Mouse (Mus musculus): ENCODE measurements around the gene Srrm3. TPM values are rescaled to one million over a fixed set of nuclear protein-coding genes. Genes with fewer than 3 reads are reported as not detected.

Srrm3 gene
- polyA plus RNA-seq, 1 experiment from 2014 or later: 4.8 TPM

GRCm38 (mm10) chr5:135804735-135805134, 2.0 kb upstream of the Srrm3 start:
- WGBS: 73% methylated on average over 2 of the region's 2 CpGs
- no peak overlapping the region for H3K4me2 ChIP-seq (replicated peaks; ENCODE audit: low read depth, low read length)

GRCm38 (mm10) chr5:135807263-135807637, 560 bp downstream of the Srrm3 start:
- ATAC-seq (ENCODE audit: insufficient number of reproducible peaks, insufficient read depth, low FRiP score, low read depth): no peak
- Histone ChIP-seq H3K4me1 (ENCODE audit: control insufficient read depth, insufficient read depth, low read length) (no peaks in the 10 kb centered on the region), H3K27me3 (ENCODE audit: control insufficient read depth, insufficient read depth, low read length) (no peaks in the 10 kb centered on the region), H3K4me3 (ENCODE audit: low read depth, low read length) (no peak overlapping the region), H3K27ac (ENCODE audit: low read length) (no peak overlapping the region), H3K9ac (replicated peaks; ENCODE audit: low read depth, low read length) (no peak overlapping the region), H3K36me3 (ENCODE audit: control insufficient read depth, insufficient read depth, low read length) (no peaks in the 10 kb centered on the region), H3K9me3 (ENCODE audit: control insufficient read depth, low read depth, low read length) (no peaks in the 10 kb centered on the region), H3K4me2 (replicated peaks; ENCODE audit: low read depth, low read length) (no peak overlapping the region)
- WGBS: 57% methylated on average over 3 of the region's 3 CpGs

More at GRCm38 (mm10) chr5:135804735-135805134, 2.0 kb upstream of the Srrm3 start:
- Histone ChIP-seq H3K36me3 (ENCODE audit: control insufficient read depth, insufficient read depth, low read length) (no peaks in the 10 kb centered on the region), H3K4me1 (ENCODE audit: control insufficient read depth, insufficient read depth, low read length) (no peaks in the 10 kb centered on the region), H3K27me3 (ENCODE audit: control insufficient read depth, insufficient read depth, low read length) (no peaks in the 10 kb centered on the region), H3K9me3 (ENCODE audit: control insufficient read depth, low read depth, low read length) (no peaks in the 10 kb centered on the region), H3K27ac (ENCODE audit: low read length) (no peak overlapping the region), H3K4me3 (ENCODE audit: low read depth, low read length) (no peak overlapping the region), H3K9ac (replicated peaks; ENCODE audit: low read depth, low read length) (no peak overlapping the region)
- ATAC-seq (ENCODE audit: insufficient number of reproducible peaks, insufficient read depth, low FRiP score, low read depth): no peak

GRCm38 (mm10) chr5:135812991-135813390, 6.3 kb downstream of the Srrm3 start:
- H3K9me3 ChIP-seq (ENCODE audit: control insufficient read depth, low read depth, low read length): no peaks in the 10 kb centered on the region
- H3K27ac ChIP-seq (ENCODE audit: low read length): no peak overlapping the region
- H3K9ac ChIP-seq (replicated peaks; ENCODE audit: low read depth, low read length): no peak overlapping the region
- no peak overlapping the region for H3K4me3 ChIP-seq (ENCODE audit: low read depth, low read length)
- WGBS: 71% methylated on average over 5 of the region's 5 CpGs
- no peaks in the 10 kb centered on the region for H3K4me1 ChIP-seq (ENCODE audit: control insufficient read depth, insufficient read depth, low read length)
- H3K36me3 ChIP-seq (ENCODE audit: control insufficient read depth, insufficient read depth, low read length): no peaks in the 10 kb centered on the region
- no peak for ATAC-seq (ENCODE audit: insufficient number of reproducible peaks, insufficient read depth, low FRiP score, low read depth)
- H3K4me2 ChIP-seq (replicated peaks; ENCODE audit: low read depth, low read length): no peak overlapping the region
- H3K27me3 ChIP-seq (ENCODE audit: control insufficient read depth, insufficient read depth, low read length): no peaks in the 10 kb centered on the region

DNA sequence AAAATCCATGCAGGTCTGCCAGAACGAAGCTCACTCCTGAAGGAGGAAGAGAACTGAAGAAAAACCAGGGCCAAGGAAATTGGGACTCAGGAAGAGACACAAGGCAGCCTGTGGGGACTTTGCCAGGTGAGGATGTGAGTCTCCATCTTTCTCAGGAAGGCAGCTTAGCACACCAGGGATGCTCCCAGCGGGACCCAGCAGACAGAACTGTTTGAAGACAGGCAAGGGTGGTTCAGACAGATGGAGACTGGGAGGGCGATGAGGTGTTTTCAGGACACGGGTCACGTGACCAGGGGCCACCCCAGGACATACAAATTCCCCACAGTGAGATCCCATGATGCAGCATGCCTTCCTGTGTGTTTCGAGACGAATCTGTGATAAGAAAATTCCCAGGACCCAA, 11.8 kb downstream of the Srrm3 start:
- ATAC-seq (ENCODE audit: insufficient number of reproducible peaks, insufficient read depth, low FRiP score, low read depth): no peak
- H3K27ac ChIP-seq (ENCODE audit: low read length): no peak overlapping the region

GRCm38 (mm10) chr5:135822316-135822944, 15.7 kb downstream of the Srrm3 start:
- ATAC-seq (ENCODE audit: insufficient number of reproducible peaks, insufficient read depth, low FRiP score, low read depth): no peak
- 28% methylated on average over 7 of the region's 7 CpGs for WGBS
- no peaks in the 10 kb centered on the region for H3K4me1 ChIP-seq (ENCODE audit: control insufficient read depth, insufficient read depth, low read length)
- H3K4me3 ChIP-seq (ENCODE audit: low read depth, low read length): no peak overlapping the region
- no peak overlapping the region for H3K27ac ChIP-seq (ENCODE audit: low read length)
- H3K36me3 ChIP-seq (ENCODE audit: control insufficient read depth, insufficient read depth, low read length): no peaks in the 10 kb centered on the region
- no peaks in the 10 kb centered on the region for H3K27me3 ChIP-seq (ENCODE audit: control insufficient read depth, insufficient read depth, low read length)
- no peaks in the 10 kb centered on the region for H3K9me3 ChIP-seq (ENCODE audit: control insufficient read depth, low read depth, low read length)
- no peak overlapping the region for H3K4me2 ChIP-seq (replicated peaks; ENCODE audit: low read depth, low read length)
- H3K9ac ChIP-seq (replicated peaks; ENCODE audit: low read depth, low read length): no peak overlapping the region

More for the DNA sequence above, 11.8 kb downstream of the Srrm3 start:
- H3K36me3 ChIP-seq (ENCODE audit: control insufficient read depth, insufficient read depth, low read length): no peaks in the 10 kb centered on the region
- H3K4me2 ChIP-seq (replicated peaks; ENCODE audit: low read depth, low read length): no peak overlapping the region
- no peaks in the 10 kb centered on the region for H3K27me3 ChIP-seq (ENCODE audit: control insufficient read depth, insufficient read depth, low read length)
- H3K9ac ChIP-seq (replicated peaks; ENCODE audit: low read depth, low read length): no peak overlapping the region
- H3K4me3 ChIP-seq (ENCODE audit: low read depth, low read length): no peak overlapping the region
- WGBS: 36% methylated on average over 7 of the region's 7 CpGs
- H3K9me3 ChIP-seq (ENCODE audit: control insufficient read depth, low read depth, low read length): no peaks in the 10 kb centered on the region
- H3K4me1 ChIP-seq (ENCODE audit: control insufficient read depth, insufficient read depth, low read length): no peaks in the 10 kb centered on the region

- H3K27ac ChIP-seq (ENCODE audit: low read length): no peak overlapping the region
- no peak overlapping the region for H3K9ac ChIP-seq (replicated peaks; ENCODE audit: low read depth, low read length)
- H3K4me2 ChIP-seq (replicated peaks; ENCODE audit: low read depth, low read length): no peak overlapping the region
- H3K36me3 ChIP-seq (ENCODE audit: control insufficient read depth, insufficient read depth, low read length): no peaks in the 10 kb centered on the region
- H3K4me3 ChIP-seq (ENCODE audit: low read depth, low read length): no peak overlapping the region
- no peaks in the 10 kb centered on the region for H3K9me3 ChIP-seq (ENCODE audit: control insufficient read depth, low read depth, low read length)
- no peaks in the 10 kb centered on the region for H3K4me1 ChIP-seq (ENCODE audit: control insufficient read depth, insufficient read depth, low read length)
- H3K27me3 ChIP-seq (ENCODE audit: control insufficient read depth, insufficient read depth, low read length): no peaks in the 10 kb centered on the region
- ATAC-seq (ENCODE audit: insufficient number of reproducible peaks, insufficient read depth, low FRiP score, low read depth): no peak
- WGBS: 54% methylated on average over 3 of the region's 3 CpGs
These were observed 17.8 kb downstream of the Srrm3 start for GRCm38 (mm10) chr5:135824517-135824916.

DNA sequence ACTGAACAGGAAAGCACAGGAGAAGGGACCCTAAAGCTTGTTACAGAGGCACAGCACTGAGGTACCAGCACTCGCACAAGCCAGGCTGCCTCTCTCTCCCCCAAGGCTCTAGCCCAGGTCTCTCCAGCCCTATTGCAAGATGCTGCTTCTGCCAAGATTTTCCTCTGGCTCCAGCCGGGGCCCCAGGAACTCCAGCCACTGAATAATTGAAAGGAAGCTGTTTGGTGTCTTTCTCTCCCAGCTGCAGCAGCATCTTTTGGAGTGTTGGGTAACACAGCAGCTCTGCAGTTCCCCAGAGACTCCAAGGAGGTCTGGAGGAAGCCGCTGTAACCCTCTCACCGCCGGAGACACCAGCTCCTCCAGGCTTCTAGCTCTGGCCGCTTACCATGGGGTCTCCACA, 19.5 kb downstream of the Srrm3 start:
- WGBS: 52% methylated on average over 6 of the region's 6 CpGs
- Histone ChIP-seq H3K36me3 (ENCODE audit: control insufficient read depth, insufficient read depth, low read length) (no peaks in the 10 kb centered on the region), H3K4me1 (ENCODE audit: control insufficient read depth, insufficient read depth, low read length) (no peaks in the 10 kb centered on the region), H3K9ac (replicated peaks; ENCODE audit: low read depth, low read length) (no peak overlapping the region), H3K9me3 (ENCODE audit: control insufficient read depth, low read depth, low read length) (no peaks in the 10 kb centered on the region), H3K4me3 (ENCODE audit: low read depth, low read length) (no peak overlapping the region), H3K27ac (ENCODE audit: low read length) (no peak overlapping the region), H3K4me2 (replicated peaks; ENCODE audit: low read depth, low read length) (no peak overlapping the region), H3K27me3 (ENCODE audit: control insufficient read depth, insufficient read depth, low read length) (no peaks in the 10 kb centered on the region)
- ATAC-seq (ENCODE audit: insufficient number of reproducible peaks, insufficient read depth, low FRiP score, low read depth): no peak

- WGBS: 80% methylated on average over 8 of the region's 8 CpGs
- H3K9ac ChIP-seq (replicated peaks; ENCODE audit: low read depth, low read length): no peak overlapping the region
- H3K27ac ChIP-seq (ENCODE audit: low read length): no peak overlapping the region
- H3K9me3 ChIP-seq (ENCODE audit: control insufficient read depth, low read depth, low read length): no peaks in the 10 kb centered on the region
- no peak for ATAC-seq (ENCODE audit: insufficient number of reproducible peaks, insufficient read depth, low FRiP score, low read depth)
- no peaks in the 10 kb centered on the region for H3K27me3 ChIP-seq (ENCODE audit: control insufficient read depth, insufficient read depth, low read length)
- H3K4me3 ChIP-seq (ENCODE audit: low read depth, low read length): no peak overlapping the region
- no peaks in the 10 kb centered on the region for H3K4me1 ChIP-seq (ENCODE audit: control insufficient read depth, insufficient read depth, low read length)
- no peak overlapping the region for H3K4me2 ChIP-seq (replicated peaks; ENCODE audit: low read depth, low read length)
- no peaks in the 10 kb centered on the region for H3K36me3 ChIP-seq (ENCODE audit: control insufficient read depth, insufficient read depth, low read length)
These were observed 22.7 kb downstream of the Srrm3 start for GRCm38 (mm10) chr5:135829381-135829780.

DNA sequence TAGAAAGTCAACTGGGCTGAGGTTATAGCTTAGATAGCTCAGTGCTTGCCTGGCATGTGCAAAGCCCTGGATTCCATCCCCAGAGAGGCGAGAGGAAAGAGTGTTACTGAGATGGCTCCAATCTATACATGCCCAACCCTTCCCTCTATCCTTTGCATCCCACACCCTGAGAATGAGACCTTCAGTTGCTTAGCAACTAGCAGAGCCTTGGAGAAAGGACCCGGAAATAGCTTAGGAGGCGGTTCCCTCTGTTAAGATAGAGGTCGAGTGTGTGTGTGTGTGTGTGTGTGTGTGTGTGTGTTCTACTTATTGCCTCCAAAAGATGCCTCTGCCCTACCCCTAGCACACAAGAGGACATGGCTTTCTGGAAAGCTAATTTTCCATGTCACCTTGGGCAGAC, 26.0 kb downstream of the Srrm3 start:
- 31% methylated on average over 4 of the region's 4 CpGs for WGBS
- no peaks in the 10 kb centered on the region for H3K9me3 ChIP-seq (ENCODE audit: control insufficient read depth, low read depth, low read length)
- no peak overlapping the region for H3K4me3 ChIP-seq (ENCODE audit: low read depth, low read length)
- no peak overlapping the region for H3K27ac ChIP-seq (ENCODE audit: low read length)
- no peaks in the 10 kb centered on the region for H3K27me3 ChIP-seq (ENCODE audit: control insufficient read depth, insufficient read depth, low read length)
- H3K36me3 ChIP-seq (ENCODE audit: control insufficient read depth, insufficient read depth, low read length): no peaks in the 10 kb centered on the region
- no peak overlapping the region for H3K9ac ChIP-seq (replicated peaks; ENCODE audit: low read depth, low read length)
- ATAC-seq (ENCODE audit: insufficient number of reproducible peaks, insufficient read depth, low FRiP score, low read depth): no peak
- H3K4me1 ChIP-seq (ENCODE audit: control insufficient read depth, insufficient read depth, low read length): peaks cover 3% of the 10 kb centered on the region; the same call in 1 of the 2 replicates
- no peak overlapping the region for H3K4me2 ChIP-seq (replicated peaks; ENCODE audit: low read depth, low read length)
